Mouse (Mus musculus) C2C12 (cell line): ENCODE data around the gene Scgb1c1. TPM values are rescaled to one million over a fixed set of nuclear protein-coding genes. Genes with fewer than 3 reads are reported as not detected.

Experiments used
- H3K27me3 ChIP-seq: one replicate; pipeline ENCODE4 v1.6.1; 2011; ENCODE audit not compliant: control insufficient read depth, insufficient read depth, insufficient read length
- H3K36me3 ChIP-seq: one replicate; pipeline ENCODE4 v1.6.1; 2011; ENCODE audit not compliant: control insufficient read depth, insufficient read depth
- H3K4me3 ChIP-seq: one replicate; pipeline ENCODE4 v1.5.1; 2011; ENCODE audit warnings: mild to moderate bottlenecking, control low read depth; ENCODE audit not compliant: poor library complexity, insufficient read depth, severe bottlenecking
- H3K79me2 ChIP-seq: one replicate; pipeline ENCODE4 v1.6.1; 2011; ENCODE audit not compliant: control insufficient read depth, insufficient read depth
- H3K79me3 ChIP-seq: one replicate; pipeline ENCODE4 v1.6.1; 2011; ENCODE audit warnings: low read depth, control low read depth
- H3ac ChIP-seq: one replicate; pipeline ENCODE3; 2011; ENCODE audit warnings: low read depth; ENCODE audit not compliant: control insufficient read depth, insufficient read length
- CEBPB ChIP-seq: IDR thresholded peaks from one replicate; pipeline ENCODE4 v1.6.1; 2011; ENCODE audit warnings: low read depth, mild to moderate bottlenecking, control low read depth, moderate library complexity
- CTCF ChIP-seq: IDR thresholded peaks from one replicate; pipeline ENCODE4 v1.5.1; 2011; ENCODE audit not compliant: control insufficient read depth, insufficient read depth, insufficient read length
- FOSL1 ChIP-seq: IDR thresholded peaks from one replicate; pipeline ENCODE4 v1.8.0; 2011; ENCODE audit warnings: mild to moderate bottlenecking, low read length; ENCODE audit not compliant: poor library complexity, insufficient read depth, severe bottlenecking
- MAX ChIP-seq: IDR thresholded peaks from one replicate; pipeline ENCODE4 v1.6.1; 2011; ENCODE audit warnings: mild to moderate bottlenecking, control low read depth
- MYOD1 ChIP-seq: IDR thresholded peaks from one replicate; pipeline ENCODE4 v1.6.1; 2011; ENCODE audit warnings: low read depth; ENCODE audit not compliant: control insufficient read depth, insufficient read length
- MYOG ChIP-seq: IDR thresholded peaks from one replicate; pipeline ENCODE4 v1.6.1; 2011; ENCODE audit not compliant: control insufficient read depth, insufficient read length; ENCODE audit errors: extremely low read depth
- USF1 ChIP-seq: IDR thresholded peaks from one replicate; pipeline ENCODE4 v1.6.1; 2011; ENCODE audit warnings: low read depth, mild to moderate bottlenecking, control low read depth, moderate library complexity
- polyA plus RNA-seq: library from polyadenylated mRNA; unstranded; fragments of >200 nt; fragmentation: generic; extraction: Trizol; gene quantifications from one replicate; pipeline ENCODE4 v1.2.1, GENCODE M21; 2012; ENCODE audit warnings: missing spikeins

Scgb1c1 gene
- polyA plus RNA-seq, 1 experiment = not detected

- H3K36me3 ChIP-seq = no peaks in the 10 kb centered on the region
- no peak overlapping the region for H3K4me3 ChIP-seq
- H3ac ChIP-seq = no peak overlapping the region
- TF ChIP-seq CEBPB (no peak), FOSL1 (no peak), MYOD1 (no peak), MYOG (no peak), CTCF (no peak), MAX (no peak), USF1 (no peak)
- no peaks in the 10 kb centered on the region for H3K27me3 ChIP-seq
- H3K79me3 ChIP-seq = no peaks in the 10 kb centered on the region
- H3K79me2 ChIP-seq = no peaks in the 10 kb centered on the region
Measured at GRCm38 (mm10) chr7:140828171-140828881, 17.0 kb upstream of the Scgb1c1 start.

- Histone ChIP-seq H3K79me3 (no peaks in the 10 kb centered on the region), H3K4me3 (no peak overlapping the region), H3K27me3 (no peaks in the 10 kb centered on the region), H3K79me2 (no peaks in the 10 kb centered on the region), H3K36me3 (no peaks in the 10 kb centered on the region), H3ac (no peak overlapping the region)
- TF ChIP-seq CTCF (no peak), FOSL1 (no peak), MYOD1 (no peak), MAX (no peak), CEBPB (no peak), USF1 (no peak), MYOG (no peak)
Measured at GRCm38 (mm10) chr7:140831447-140831846, 13.9 kb upstream of the Scgb1c1 start.

- H3K27me3 ChIP-seq = no peaks in the 10 kb centered on the region
- H3K4me3 ChIP-seq = no peak overlapping the region
- no peaks in the 10 kb centered on the region for H3K79me2 ChIP-seq
- no peak for TF ChIP-seq MYOG
- no peak for TF ChIP-seq MAX
- no peak overlapping the region for H3ac ChIP-seq
- H3K36me3 ChIP-seq = no peaks in the 10 kb centered on the region
- H3K79me3 ChIP-seq = no peaks in the 10 kb centered on the region
Measured at GRCm38 (mm10) chr7:140833341-140833740, 12.0 kb upstream of the Scgb1c1 start.

- Histone ChIP-seq H3K79me3 (no peaks in the 10 kb centered on the region), H3K4me3 (no peak within 1 kb of the TSS), H3K27me3 (no peaks in the 10 kb centered on the region), H3K79me2 (no peaks in the 10 kb centered on the region), H3ac (no peak within 1 kb of the TSS), H3K36me3 (no peaks in the 10 kb centered on the region)
- no peak for TF ChIP-seq FOSL1
Measured at GRCm38 (mm10) chr7:140834968-140835757, 10.2 kb upstream of the Scgb1c1 start, which contains the start of gene Urah. Gene Urah, plus strand, starts transcription at chr7:140835018.

GRCm38 (mm10) chr7:140835758-140836087 lies 9.6 kb upstream of the Scgb1c1 start:
- TF ChIP-seq MYOD1 (no peak), MAX (no peak), FOSL1 (no peak), CEBPB (no peak), USF1 (no peak), MYOG (no peak), CTCF (no peak)

More at GRCm38 (mm10) chr7:140835758-140836087, 9.6 kb upstream of the Scgb1c1 start:
- Histone ChIP-seq H3K4me3 (no peak overlapping the region), H3ac (no peak overlapping the region), H3K79me2 (no peaks in the 10 kb centered on the region), H3K36me3 (no peaks in the 10 kb centered on the region), H3K27me3 (no peaks in the 10 kb centered on the region), H3K79me3 (no peaks in the 10 kb centered on the region)
